ENCODE assay signal across 8 mouse cellular contexts in the genomic region with DNA sequence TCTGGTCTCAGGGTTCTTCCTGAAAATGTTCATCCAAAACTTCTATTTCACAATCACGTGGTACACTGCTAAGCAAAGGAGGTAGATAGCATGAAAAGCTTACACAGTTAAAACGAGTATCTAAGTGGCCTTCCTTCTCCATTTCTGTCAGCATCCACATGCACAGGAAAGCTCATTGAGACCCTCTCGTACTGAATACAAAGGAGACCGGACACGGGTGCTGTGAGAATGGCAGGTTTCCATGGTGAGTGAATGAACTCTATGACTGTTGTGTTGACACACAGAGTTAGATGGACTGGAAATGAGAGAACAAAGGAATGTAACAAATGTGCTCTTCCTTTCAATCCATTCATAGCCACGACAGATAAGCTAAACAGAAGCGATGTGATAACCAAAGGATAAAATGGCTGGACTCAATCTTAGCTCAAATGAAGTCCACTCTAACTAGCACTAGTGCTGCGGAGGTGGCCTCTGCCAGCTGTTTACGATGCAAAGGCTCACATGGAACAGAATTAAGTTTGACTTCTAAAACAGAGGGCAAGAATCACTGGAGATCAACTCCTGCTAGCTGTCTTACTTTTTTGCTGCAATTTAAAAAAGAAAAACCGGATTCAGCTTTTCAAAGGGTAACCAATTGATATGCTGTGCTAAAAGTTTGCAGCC.
A peak's percentile ranks its signal among the peaks of the same experiment; 100 is the strongest.
DNase-seq lines count a peak whose midpoint lies in the region; ATAC-seq and TF ChIP-seq lines count a peak whose summit lies in the region.
"Had no signal": no experiment of that assay in that cellular context is flagged by ENCODE, and none has a peak within 500 bp of the region (broad histone marks: within the 10 kb centered on the region; RNA-seq: fewer than 3 reads in every experiment).

No protein-coding gene starts in this region.

- H3K4me1 ChIP-seq in bone marrow macrophage, adult 2 months (ENCODE audit: control insufficient read depth, insufficient read depth, low read length), result peaks cover 18% of the 10 kb centered on the region
- H3K4me1 ChIP-seq in forebrain, postnatal 0 days (ENCODE audit: insufficient read depth), result 0 out of 2 replicates have a peak, but pooled peaks cover 8% of the 10 kb centered on the region
- peaks cover 11% of the 10 kb centered on the region for H3K4me1 ChIP-seq in midbrain, embryonic 11.5 days (ENCODE audit: control insufficient read depth, insufficient read depth, low read length)

- WGBS in forebrain, postnatal 0 days, result 17% methylated on average over 10 of the region's 10 CpGs
- WGBS in midbrain, embryonic 11.5 days, result 15% methylated on average over 10 of the region's 10 CpGs

- H3K4me2 ChIP-seq in forebrain, postnatal 0 days (ENCODE audit: low read depth), result no peak overlapping the region
- peak overlapping the region; percentile 30 for H3K4me2 ChIP-seq in midbrain, embryonic 11.5 days

- no peak for TF ChIP-seq POLR2A in bone marrow macrophage, adult 2 months (IDR thresholded peaks at IDR 0.05; ENCODE audit: borderline replicate concordance, low read depth, low read length)

- DNase-seq in Muller cell, postnatal 12 days (ENCODE audit: inconsistent ontology term), result peak; percentile 82
- DNase-seq in forebrain, postnatal 0 days, result no peak
- DNase-seq in midbrain, embryonic 11.5 days (ENCODE audit: low spot score, missing footprints), result peak; percentile 91
- no peak for DNase-seq in left cerebral cortex, adult 11 months (ENCODE audit: low spot score)
- no peak for DNase-seq in urinary bladder, adult 2 months (ENCODE audit: low spot score)
- DNase-seq in ovary, postnatal 36 days (ENCODE audit: low spot score), result no peak

- no peak for TF ChIP-seq CTCF in bone marrow macrophage, adult 2 months (IDR thresholded peaks at IDR 0.05; ENCODE audit: low read depth, low read length)
- no peak for TF ChIP-seq CTCF in forebrain, postnatal 0 days (IDR thresholded peaks at IDR 0.05; ENCODE audit: low read depth)

- H3K4me3 ChIP-seq in bone marrow macrophage, adult 2 months (ENCODE audit: insufficient read depth, low read length), result no peak overlapping the region
- H3K4me3 ChIP-seq in forebrain, postnatal 0 days (ENCODE audit: low read depth, low read length), result no peak overlapping the region
- no peak overlapping the region for H3K4me3 ChIP-seq in midbrain, embryonic 11.5 days (ENCODE audit: low read depth, low read length)

- ATAC-seq in forebrain, postnatal 0 days, result peak; percentile 53
- ATAC-seq in midbrain, embryonic 11.5 days (ENCODE audit: low FRiP score), result peak; percentile 89

- H3K27ac ChIP-seq in bone marrow macrophage, adult 2 months (ENCODE audit: insufficient read depth, low read depth, low read length), result peak overlapping the region; percentile 96
- H3K27ac ChIP-seq in forebrain, postnatal 0 days (ENCODE audit: low read depth, low read length), result peak overlapping the region; percentile 35; the same call in 1 of the 2 replicates
- H3K27ac ChIP-seq in midbrain, embryonic 11.5 days (ENCODE audit: low read depth, low read length), result no peak overlapping the region
- H3K27ac ChIP-seq: macrophage had no signal

- no peak overlapping the region for H3K9ac ChIP-seq in forebrain, postnatal 0 days
- no peak overlapping the region for H3K9ac ChIP-seq in midbrain, embryonic 11.5 days (ENCODE audit: low read length)

- no peaks in the 10 kb centered on the region for H3K27me3 ChIP-seq in forebrain, postnatal 0 days (ENCODE audit: insufficient read depth, low read length)
- H3K27me3 ChIP-seq in midbrain, embryonic 11.5 days (ENCODE audit: control insufficient read depth, insufficient read depth, low read length), result no peaks in the 10 kb centered on the region; the same call in 1 of the 2 replicates

- H3K9me3 ChIP-seq in forebrain, postnatal 0 days (ENCODE audit: low read length), result no peaks in the 10 kb centered on the region
- no peaks in the 10 kb centered on the region for H3K9me3 ChIP-seq in midbrain, embryonic 11.5 days (ENCODE audit: control insufficient read depth, low read length)

- H3K36me3 ChIP-seq in forebrain, postnatal 0 days (ENCODE audit: insufficient read depth), result no peaks in the 10 kb centered on the region
- no peaks in the 10 kb centered on the region for H3K36me3 ChIP-seq in midbrain, embryonic 11.5 days (ENCODE audit: control insufficient read depth, insufficient read depth, low read length)

Comparison
In these comparisons a context has a peak if more than half of its experiments do, and no peak if none do; other contexts are left out.
1. DNase-seq: peak in Muller cell, postnatal 12 days (single experiment) and midbrain, embryonic 11.5 days (single experiment); none in forebrain, postnatal 0 days (single experiment), left cerebral cortex, adult 11 months (single experiment), urinary bladder, adult 2 months (single experiment) and ovary, postnatal 36 days (single experiment).